Mouse (Mus musculus): Measurements from ENCODE around the gene Myh10. TPM values are rescaled to one million over a fixed set of nuclear protein-coding genes. Genes with fewer than 3 reads are reported as not detected.
A peak's percentile ranks its signal among the peaks of the same experiment; 100 is the strongest.

Gene Myh10
- polyA plus RNA-seq, 1 experiment from 2014 or later: 115 TPM

DNA sequence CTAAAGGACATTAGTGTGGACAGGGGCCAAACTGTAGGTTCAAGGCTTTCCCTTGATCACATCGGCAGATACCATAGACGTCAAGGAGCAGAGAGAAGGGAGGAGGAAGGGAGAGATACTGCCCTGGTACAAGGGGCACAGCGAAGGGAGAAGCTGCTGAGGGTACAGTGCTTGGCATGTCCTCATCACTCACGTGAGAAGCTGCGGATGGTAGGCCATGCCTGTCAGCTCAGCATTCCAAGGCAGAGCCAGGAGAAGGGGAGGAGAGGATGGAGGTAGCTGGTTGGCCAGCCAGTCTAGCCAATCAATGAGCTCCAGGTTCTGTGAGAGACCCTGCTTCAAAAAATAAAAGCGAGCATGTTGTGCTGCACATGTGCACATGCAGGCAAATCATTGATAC, 11.0 kb downstream of the Myh10 start:
- no peak overlapping the region for H3K9ac ChIP-seq (replicated peaks)
- ATAC-seq (replicated peaks): no peak
- H3K4me3 ChIP-seq: no peak overlapping the region
- 0 out of 2 replicates have a peak, but pooled peaks cover 3% of the 10 kb centered on the region for H3K4me1 ChIP-seq
- H3K27me3 ChIP-seq: no peaks in the 10 kb centered on the region
- no peaks in the 10 kb centered on the region for H3K9me3 ChIP-seq
- H3K36me3 ChIP-seq: peaks cover 62% of the 10 kb centered on the region
- H3K4me2 ChIP-seq (replicated peaks): no peak overlapping the region
- no peak overlapping the region for H3K27ac ChIP-seq (replicated peaks)
- WGBS: 94% methylated on average over 6 of the region's 6 CpGs

DNA sequence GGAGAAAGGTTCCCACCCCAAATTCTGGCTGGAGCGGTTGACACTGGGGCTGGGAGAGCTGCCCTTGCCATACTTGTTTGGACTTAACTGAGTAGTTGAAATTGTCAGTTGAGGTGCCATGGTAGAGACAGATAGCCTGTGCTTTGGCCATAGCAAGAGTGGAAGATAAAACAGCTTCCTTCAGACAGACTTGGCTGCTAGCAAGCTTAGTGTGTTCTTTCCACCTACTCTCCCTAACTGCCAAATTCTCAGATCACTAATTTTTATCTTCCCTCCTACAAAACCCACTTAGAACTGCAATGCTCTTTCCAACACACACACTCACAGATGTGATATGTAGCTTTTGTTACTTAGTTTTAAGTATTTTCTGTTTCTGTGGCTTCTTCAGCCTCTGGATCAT, 12.0 kb downstream of the Myh10 start:
- Histone ChIP-seq H3K9me3 (no peaks in the 10 kb centered on the region), H3K4me2 (replicated peaks) (no peak overlapping the region), H3K4me1 (peaks cover 3% of the 10 kb centered on the region; the same call in 1 of the 2 replicates), H3K4me3 (no peak overlapping the region), H3K27me3 (no peaks in the 10 kb centered on the region), H3K36me3 (peaks cover 62% of the 10 kb centered on the region), H3K27ac (replicated peaks) (no peak overlapping the region), H3K9ac (replicated peaks) (no peak overlapping the region)
- 100% methylated on average over 1 of the region's 1 CpGs for WGBS
- ATAC-seq (replicated peaks): no peak

DNA sequence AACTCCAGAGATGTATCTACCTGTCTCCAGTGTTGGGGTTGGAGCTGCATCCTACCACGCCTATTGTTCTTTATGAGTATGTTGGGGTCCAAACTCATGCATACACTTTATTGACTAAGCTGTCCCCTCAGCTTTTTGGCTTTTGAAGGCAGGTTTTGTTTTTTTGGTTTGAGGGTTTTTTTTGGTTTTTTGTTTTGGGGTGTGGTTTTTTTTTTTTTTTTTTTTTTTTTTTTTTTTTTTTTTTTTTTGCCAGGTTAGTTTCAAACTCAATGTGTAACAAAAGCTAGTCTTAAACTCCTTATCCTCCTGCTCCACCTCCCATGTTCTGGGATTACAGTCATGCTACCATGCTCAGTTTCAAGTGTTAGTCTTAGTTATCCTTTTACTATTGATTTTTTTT, 12.9 kb downstream of the Myh10 start:
- ATAC-seq (replicated peaks): no peak
- Histone ChIP-seq H3K4me1 (peaks cover 3% of the 10 kb centered on the region; the same call in 1 of the 2 replicates), H3K4me2 (replicated peaks) (no peak overlapping the region), H3K4me3 (no peak overlapping the region), H3K36me3 (peaks cover 59% of the 10 kb centered on the region), H3K27ac (replicated peaks) (no peak overlapping the region), H3K9me3 (no peaks in the 10 kb centered on the region), H3K9ac (replicated peaks) (no peak overlapping the region), H3K27me3 (no peaks in the 10 kb centered on the region)
- WGBS: 95% methylated on average over 1 of the region's 1 CpGs

DNA sequence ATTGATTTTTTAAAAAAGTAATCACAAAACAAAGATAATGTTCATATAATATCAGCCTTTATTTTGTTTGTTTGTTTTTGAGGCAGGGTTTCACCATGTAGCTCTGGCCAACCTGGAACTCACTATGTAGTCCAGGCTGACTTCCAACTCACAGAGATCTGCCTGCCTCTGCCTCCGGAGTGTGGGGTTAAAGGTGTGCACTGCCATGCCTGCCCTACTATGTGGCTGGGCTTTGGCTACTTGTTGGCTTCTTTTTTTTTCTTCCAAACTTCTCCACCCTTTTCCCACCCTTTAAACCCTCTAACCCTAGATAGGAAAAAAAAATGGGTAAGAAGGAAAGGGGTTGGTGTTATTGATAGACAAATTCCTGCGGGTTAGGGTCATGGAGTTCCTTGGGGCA, 13.5 kb downstream of the Myh10 start:
- H3K36me3 ChIP-seq: peaks cover 53% of the 10 kb centered on the region
- no peak overlapping the region for H3K4me3 ChIP-seq
- no peak overlapping the region for H3K27ac ChIP-seq (replicated peaks)
- no peak for ATAC-seq (replicated peaks)
- peaks cover 3% of the 10 kb centered on the region; the same call in 1 of the 2 replicates for H3K4me1 ChIP-seq
- 97% methylated on average over 2 of the region's 2 CpGs for WGBS
- no peak overlapping the region for H3K9ac ChIP-seq (replicated peaks)
- no peak overlapping the region for H3K4me2 ChIP-seq (replicated peaks)
- no peaks in the 10 kb centered on the region for H3K9me3 ChIP-seq
- H3K27me3 ChIP-seq: no peaks in the 10 kb centered on the region

DNA sequence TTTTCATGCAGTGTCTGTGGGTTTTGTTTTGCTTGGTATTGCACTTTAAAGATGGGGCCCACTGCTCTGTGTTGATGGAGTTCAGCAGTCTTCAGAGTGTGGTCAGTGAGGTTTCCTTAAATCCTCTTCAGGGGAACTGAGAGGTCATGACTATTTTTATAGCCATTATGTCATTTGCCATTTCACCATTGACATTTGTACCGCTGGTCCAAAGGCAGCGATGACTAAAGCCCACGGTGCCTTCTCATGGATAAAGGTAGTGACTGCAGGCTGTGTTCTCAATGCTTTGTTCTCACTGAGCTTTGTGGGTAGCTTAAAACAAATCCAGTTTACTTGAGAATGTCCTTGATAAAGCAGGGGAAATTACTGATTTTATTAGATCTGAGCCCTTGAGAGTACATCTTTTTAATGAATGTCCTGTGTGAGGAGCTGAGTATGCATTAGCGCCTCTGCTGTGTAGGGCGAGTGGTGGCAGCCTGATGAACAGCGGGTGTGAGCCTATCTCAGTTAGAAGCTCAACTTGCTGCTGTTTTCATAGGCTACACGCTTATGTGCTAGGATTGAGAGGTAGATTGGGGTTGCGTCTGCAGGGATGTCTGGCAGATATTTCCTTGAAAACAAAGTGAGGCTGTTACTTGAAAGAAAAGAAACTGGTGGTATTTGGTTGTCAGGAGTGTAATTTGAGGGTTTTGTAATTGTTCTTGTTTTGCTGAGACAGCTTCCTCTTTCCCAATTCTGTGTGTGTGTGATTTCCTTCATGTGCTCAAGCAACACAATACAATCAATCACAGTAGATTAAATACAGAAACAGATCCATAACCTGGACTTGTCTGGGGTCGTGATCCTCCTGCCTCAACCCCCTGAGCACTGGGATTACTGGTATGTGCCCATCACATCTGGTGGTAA, 15.4 kb downstream of the Myh10 start:
- Histone ChIP-seq H3K27me3 (no peaks in the 10 kb centered on the region), H3K9ac (replicated peaks) (no peak overlapping the region), H3K4me1 (peaks cover 3% of the 10 kb centered on the region; the same call in 1 of the 2 replicates), H3K4me2 (replicated peaks) (no peak overlapping the region), H3K36me3 (peaks cover 34% of the 10 kb centered on the region), H3K4me3 (no peak overlapping the region), H3K9me3 (no peaks in the 10 kb centered on the region), H3K27ac (replicated peaks) (no peak overlapping the region)
- ATAC-seq (replicated peaks): no peak
- WGBS: 73% methylated on average over 9 of the region's 9 CpGs

DNA sequence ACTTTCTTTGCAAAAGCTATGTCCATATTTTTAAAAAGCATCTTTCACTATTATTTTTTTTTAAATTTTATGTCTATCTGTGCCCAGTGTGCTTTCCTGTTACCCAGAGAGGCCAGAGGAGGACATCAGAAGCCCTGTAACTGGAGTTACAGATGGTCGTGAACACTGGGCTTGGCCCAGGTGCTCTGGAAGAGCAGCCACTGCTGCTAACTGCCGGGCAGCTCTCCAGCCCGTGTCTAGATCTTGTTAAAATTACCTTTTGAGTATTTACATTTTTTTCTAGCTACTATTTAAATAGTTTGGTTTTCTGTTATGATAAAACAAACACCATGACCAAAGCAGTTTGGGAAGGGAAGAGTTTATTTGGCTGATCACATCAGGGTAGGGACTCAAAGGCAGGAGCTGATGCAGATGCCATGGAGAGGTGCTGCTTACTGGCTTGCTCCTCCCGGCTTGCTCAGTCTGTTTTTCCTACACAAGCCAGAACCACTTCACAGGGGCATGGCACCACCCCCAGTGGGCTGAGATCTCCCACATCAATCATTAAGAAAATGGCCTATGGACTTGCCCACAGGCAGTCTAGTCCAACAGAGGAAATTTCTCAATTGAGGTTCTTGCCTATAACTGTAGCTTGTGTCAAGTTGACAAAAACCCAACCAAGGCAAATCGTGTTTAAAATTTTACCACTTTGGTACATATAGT, 16.7 kb downstream of the Myh10 start:
- Histone ChIP-seq H3K9me3 (no peaks in the 10 kb centered on the region), H3K4me1 (peaks cover 3% of the 10 kb centered on the region; the same call in 1 of the 2 replicates), H3K4me3 (no peak overlapping the region), H3K36me3 (peaks cover 21% of the 10 kb centered on the region), H3K9ac (replicated peaks) (no peak overlapping the region), H3K27ac (replicated peaks) (no peak overlapping the region), H3K4me2 (replicated peaks) (no peak overlapping the region), H3K27me3 (no peaks in the 10 kb centered on the region)
- 84% methylated on average over 5 of the region's 5 CpGs for WGBS
- no peak for ATAC-seq (replicated peaks)

DNA sequence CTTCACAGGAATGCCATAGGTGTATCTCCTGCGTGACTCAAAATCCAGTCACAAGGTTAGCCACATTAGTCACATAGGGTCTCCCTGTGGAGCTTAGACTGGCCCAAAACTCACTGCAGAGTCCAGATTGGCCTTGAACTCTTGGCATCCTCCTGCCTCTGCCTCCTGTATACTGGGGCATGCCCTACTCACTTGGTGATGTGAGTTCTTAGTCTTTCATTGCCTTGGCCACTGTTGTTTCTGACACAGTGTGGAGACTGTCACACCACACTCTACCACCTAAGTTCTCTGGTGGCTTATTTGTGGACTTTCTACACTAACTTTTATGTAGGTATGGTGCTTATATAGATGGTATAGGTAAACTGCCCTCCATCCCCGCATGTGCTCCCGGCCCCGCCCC, 24.8 kb downstream of the Myh10 start:
- Histone ChIP-seq H3K4me3 (no peak overlapping the region), H3K27me3 (no peaks in the 10 kb centered on the region), H3K27ac (replicated peaks) (0 out of 2 replicates have a peak overlapping the region, but pooled peaks have one; percentile 51), H3K4me1 (peaks cover 14% of the 10 kb centered on the region), H3K9me3 (no peaks in the 10 kb centered on the region), H3K36me3 (peaks cover 13% of the 10 kb centered on the region), H3K9ac (replicated peaks) (no peak overlapping the region), H3K4me2 (replicated peaks) (no peak overlapping the region)
- 92% methylated on average over 4 of the region's 4 CpGs for WGBS
- ATAC-seq (replicated peaks): no peak

DNA sequence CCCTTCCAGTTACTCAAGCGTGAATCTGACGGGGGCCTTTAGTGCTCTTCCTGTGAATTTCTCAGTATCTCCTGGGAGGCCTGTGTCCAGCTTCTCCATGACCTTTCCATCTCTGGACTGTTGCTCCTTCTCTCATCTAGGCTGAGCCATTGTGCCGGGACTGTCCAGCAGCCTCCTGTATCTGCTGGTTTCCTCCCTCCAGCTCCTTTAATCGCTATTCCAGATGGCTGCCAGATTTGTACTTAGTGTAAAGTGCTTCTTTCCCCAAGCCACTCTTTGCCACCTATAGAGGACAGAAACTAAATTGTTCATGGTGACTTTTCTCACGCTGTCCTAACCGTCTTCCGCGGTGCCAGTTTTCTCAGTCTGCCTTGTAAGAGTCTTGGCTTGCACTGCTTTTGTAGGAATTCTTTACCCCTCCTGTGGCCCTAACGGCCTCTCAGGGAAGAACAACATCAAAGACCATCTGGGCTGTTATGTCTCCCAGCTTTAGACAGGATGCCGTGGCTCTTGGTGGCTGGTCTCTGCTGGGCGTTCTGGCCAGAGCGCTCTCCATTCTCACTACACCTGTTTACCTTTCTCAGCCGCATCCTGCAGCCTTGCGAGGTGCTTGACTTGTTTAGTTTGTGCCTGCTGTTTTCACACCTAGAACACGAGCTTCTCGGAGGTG, 25.9 kb downstream of the Myh10 start:
- Histone ChIP-seq H3K4me1 (peaks cover 14% of the 10 kb centered on the region), H3K27me3 (no peaks in the 10 kb centered on the region), H3K4me3 (no peak overlapping the region), H3K4me2 (replicated peaks) (no peak overlapping the region), H3K9me3 (no peaks in the 10 kb centered on the region), H3K36me3 (peaks cover 24% of the 10 kb centered on the region), H3K9ac (replicated peaks) (no peak overlapping the region), H3K27ac (replicated peaks) (peak overlapping the region; percentile 51)
- WGBS: 60% methylated on average over 16 of the region's 16 CpGs
- ATAC-seq (replicated peaks): no peak

DNA sequence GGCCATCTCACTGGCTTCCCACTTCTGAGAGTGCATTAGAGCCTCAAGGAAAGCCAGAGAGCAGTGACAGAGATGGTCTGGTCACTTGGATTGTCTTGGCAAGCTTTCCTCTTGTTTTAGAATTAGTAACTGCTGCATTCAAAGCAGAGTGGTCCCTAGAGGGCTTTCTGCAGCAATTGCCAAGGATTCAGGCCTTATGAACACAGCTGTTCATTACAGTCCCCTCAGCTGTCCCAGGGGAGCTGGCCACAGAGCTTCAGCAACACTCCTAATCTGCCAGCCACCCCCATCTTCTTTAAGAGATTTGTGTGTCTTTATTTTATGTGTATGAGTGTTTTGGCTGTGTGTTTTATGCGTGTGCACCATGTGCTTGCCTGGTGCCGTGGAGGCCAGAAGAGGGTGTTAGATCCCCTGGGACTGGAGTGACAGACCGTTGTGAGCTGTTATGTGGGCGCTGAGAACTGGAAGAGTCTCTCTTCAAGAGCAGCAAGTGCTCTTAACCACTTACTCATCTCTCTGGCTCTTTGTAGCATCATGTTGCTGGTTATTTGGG, 27.8 kb downstream of the Myh10 start:
- H3K4me2 ChIP-seq (replicated peaks): no peak overlapping the region
- no peaks in the 10 kb centered on the region for H3K27me3 ChIP-seq
- ATAC-seq (replicated peaks): no peak
- H3K4me1 ChIP-seq: peaks cover 14% of the 10 kb centered on the region
- 86% methylated on average over 4 of the region's 4 CpGs for WGBS
- H3K9ac ChIP-seq (replicated peaks): no peak overlapping the region
- no peaks in the 10 kb centered on the region for H3K9me3 ChIP-seq
- no peak overlapping the region for H3K27ac ChIP-seq (replicated peaks)
- peaks cover 32% of the 10 kb centered on the region for H3K36me3 ChIP-seq
- H3K4me3 ChIP-seq: no peak overlapping the region

DNA sequence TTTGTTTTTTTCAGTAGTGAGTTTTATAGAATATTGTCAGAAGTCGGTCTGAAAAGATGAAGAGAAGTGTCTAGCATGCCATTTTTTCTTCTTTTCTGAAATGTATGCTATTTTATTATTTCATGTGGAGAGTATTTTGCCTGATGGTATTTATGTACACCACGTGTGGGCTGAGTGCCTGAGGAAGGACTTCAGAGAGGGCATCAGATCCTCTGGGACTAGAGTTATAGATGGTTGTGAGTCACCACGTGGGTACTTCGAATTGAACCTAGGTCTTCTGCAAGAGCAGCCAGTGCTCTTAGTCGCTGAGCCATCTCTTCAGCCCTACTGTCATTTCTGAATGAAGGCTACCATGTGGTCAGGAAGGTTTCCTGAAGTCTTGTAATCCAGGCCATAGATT, 28.4 kb downstream of the Myh10 start:
- Histone ChIP-seq H3K4me2 (replicated peaks) (no peak overlapping the region), H3K9me3 (no peaks in the 10 kb centered on the region), H3K9ac (replicated peaks) (no peak overlapping the region), H3K27ac (replicated peaks) (no peak overlapping the region), H3K36me3 (peaks cover 26% of the 10 kb centered on the region), H3K4me1 (peaks cover 14% of the 10 kb centered on the region), H3K27me3 (no peaks in the 10 kb centered on the region), H3K4me3 (no peak overlapping the region)
- WGBS: 86% methylated on average over 5 of the region's 5 CpGs
- no peak for ATAC-seq (replicated peaks)

DNA sequence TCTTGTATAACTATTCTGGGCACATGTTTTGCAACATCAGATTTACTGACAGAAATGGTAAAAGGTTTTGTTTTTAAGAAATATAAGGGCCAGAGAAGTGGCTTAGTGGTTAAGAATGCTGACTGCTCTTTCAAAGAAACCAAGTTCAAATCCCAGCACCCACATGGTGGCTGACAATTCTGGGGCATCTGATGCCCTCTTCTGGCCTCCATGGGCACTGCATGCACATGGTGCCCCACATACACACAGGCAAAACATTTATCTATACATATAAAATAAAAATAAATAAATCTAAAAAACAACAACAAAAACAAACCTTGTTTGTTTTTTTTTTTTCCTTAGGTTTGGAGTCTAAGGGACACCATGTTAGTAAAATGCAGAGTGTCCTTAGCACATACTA, 32.8 kb downstream of the Myh10 start:
- peaks cover 28% of the 10 kb centered on the region for H3K36me3 ChIP-seq
- H3K9ac ChIP-seq (replicated peaks): no peak overlapping the region

DNA sequence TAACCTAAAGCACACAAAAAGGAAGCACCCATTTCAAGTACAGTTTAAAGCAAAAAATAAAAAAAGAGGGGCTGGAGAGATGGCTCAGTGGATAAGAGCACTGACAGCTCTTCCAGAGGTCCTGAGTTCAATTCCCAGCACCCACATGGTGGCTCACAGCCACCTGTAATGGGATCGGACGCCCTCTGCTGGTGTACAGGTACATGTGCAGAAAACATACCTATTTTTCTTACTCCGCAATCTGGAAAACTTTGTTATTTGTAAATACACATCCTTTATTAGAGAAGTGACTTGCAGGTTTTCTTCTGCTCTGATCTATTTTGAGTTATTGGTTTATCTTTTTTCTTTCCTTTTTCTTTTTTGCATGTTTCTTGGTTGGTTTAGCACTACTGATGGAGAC, 37.3 kb downstream of the Myh10 start:
- H3K36me3 ChIP-seq: peaks cover 7% of the 10 kb centered on the region; the same call in 1 of the 2 replicates

More for the DNA sequence above, 32.8 kb downstream of the Myh10 start:
- H3K4me2 ChIP-seq (replicated peaks): no peak overlapping the region
- H3K4me1 ChIP-seq: no peaks in the 10 kb centered on the region
- no peaks in the 10 kb centered on the region for H3K9me3 ChIP-seq
- H3K27me3 ChIP-seq: no peaks in the 10 kb centered on the region
- no peak for ATAC-seq (replicated peaks)
- no peak overlapping the region for H3K4me3 ChIP-seq
- H3K27ac ChIP-seq (replicated peaks): no peak overlapping the region

More for the DNA sequence above, 37.3 kb downstream of the Myh10 start:
- Histone ChIP-seq H3K27me3 (no peaks in the 10 kb centered on the region), H3K4me2 (replicated peaks) (no peak overlapping the region), H3K9ac (replicated peaks) (no peak overlapping the region), H3K4me1 (peaks cover 9% of the 10 kb centered on the region; the same call in 1 of the 2 replicates), H3K9me3 (no peaks in the 10 kb centered on the region), H3K27ac (replicated peaks) (no peak overlapping the region), H3K4me3 (no peak overlapping the region)
- 95% methylated on average over 3 of the region's 3 CpGs for WGBS
- no peak for ATAC-seq (replicated peaks)

All from forebrain, embryonic 15.5 days (tissue).